Mouse (Mus musculus) liver, embryonic 14 days (tissue): Measurements from ENCODE around the gene Gm8281. TPM values are rescaled to one million over a fixed set of nuclear protein-coding genes. Genes with fewer than 3 reads are reported as not detected.

ENCODE experiments used
- polyA plus RNA-seq: library from polyadenylated mRNA; depleted of rRNA; stranded (reverse); fragments of >200 nt; gene quantifications from 2 replicates; pipeline ENCODE4 v1.2.3, GENCODE M21; 2012; rRNA removed

The Gm8281 gene
- polyA plus RNA-seq: 0.02 TPM in 1 of 2 replicates, not detected in the other

GRCm38 (mm10) chr14:5070611-5071490, at the start of gene Gm8281:
Gene Gm8281, plus strand, starts transcription at chr14:5071040.

GRCm38 (mm10) chr14:5050329-5050728, 20.5 kb upstream of the Gm8281 start, which contains the start of gene 4930555G01Rik:
Gene 4930555G01Rik, plus strand, starts transcription at chr14:5050629.

DNA sequence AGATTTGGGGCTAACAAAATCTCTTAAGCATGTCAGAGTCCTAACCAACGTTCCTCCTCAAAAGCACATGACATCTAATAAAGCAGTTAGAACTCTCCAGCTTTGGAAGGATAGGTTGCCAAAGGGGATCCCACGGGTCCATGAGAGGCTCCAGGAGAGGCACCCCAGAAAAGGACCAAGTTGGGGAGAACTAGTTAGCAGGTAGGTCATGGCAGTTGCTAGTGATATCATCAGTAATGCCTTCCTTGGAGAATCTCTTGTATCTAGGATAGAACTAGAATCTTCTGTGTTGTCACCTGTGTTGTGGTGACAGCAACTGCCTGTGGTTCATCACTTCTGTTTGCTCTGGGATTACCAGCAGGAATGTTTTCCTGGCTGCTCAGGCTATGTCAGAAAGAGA, 60.4 kb downstream of the Gm8281 start, which contains the start of gene Gm8279:
Gene Gm8279 (plus strand): TSS at position 301 of the 400 bp plus-strand sequence.

Other genes starting within 250 kb of the Gm8281 start
- not detected in 2 replicates for gene Gm3269, start 232.9 kb upstream of the Gm8281 start, polyA plus RNA-seq
- not detected in 2 replicates for gene Gm3264, start 215.5 kb upstream of the Gm8281 start, polyA plus RNA-seq
- not detected in 2 replicates for gene Gm3278, start 178.6 kb upstream of the Gm8281 start, polyA plus RNA-seq
- not detected in 2 replicates for gene Gm8297, start 87.1 kb upstream of the Gm8281 start, polyA plus RNA-seq
- gene Gm3298, start 55.1 kb upstream of the Gm8281 start, polyA plus RNA-seq: not detected in 2 replicates
- not detected in 2 replicates for gene 4930555G01Rik, start 20.4 kb upstream of the Gm8281 start, polyA plus RNA-seq
- not detected in 2 replicates for gene Gm8279, start 60.5 kb downstream of the Gm8281 start, polyA plus RNA-seq
- gene Gm3317, start 93.5 kb downstream of the Gm8281 start, polyA plus RNA-seq: not detected in 2 replicates
- gene Gm8271, start 114.8 kb downstream of the Gm8281 start, polyA plus RNA-seq: not detected in 2 replicates
- gene Gm3526, start 189.5 kb downstream of the Gm8281 start, polyA plus RNA-seq: not detected in 2 replicates